ENCODE assay signal across 17 mouse cellular contexts in genomic region chr15:27308639-27309038, GRCm38 (mm10).
"Had no signal": no experiment of that assay in that cellular context is flagged by ENCODE, and none has a peak within 500 bp of the region (broad histone marks: within the 10 kb centered on the region; RNA-seq: fewer than 3 reads in every experiment).

No protein-coding gene starts in this region.

- H3K27ac ChIP-seq: kidney, postnatal 0 days; layer of hippocampus, adult 2 months; limb, embryonic 15.5 days; liver, embryonic 14.5 days; macrophage; midbrain, embryonic 12.5 days had no signal

- H3K9ac ChIP-seq: limb, embryonic 15.5 days; liver, embryonic 14.5 days; liver, postnatal 0 days; lung, embryonic 14.5 days; midbrain, embryonic 12.5 days had no signal

- H3K27me3 ChIP-seq: limb, embryonic 15.5 days; midbrain, embryonic 12.5 days had no signal

- H3K36me3 ChIP-seq: limb, embryonic 15.5 days; midbrain, embryonic 12.5 days had no signal

- H3K4me1 ChIP-seq: limb, embryonic 15.5 days; midbrain, embryonic 12.5 days had no signal

- ATAC-seq: liver, postnatal 0 days; lung, postnatal 0 days; midbrain, embryonic 16.5 days had no signal

- H3K4me3 ChIP-seq: layer of hippocampus, adult 2 months; limb, embryonic 15.5 days; midbrain, embryonic 12.5 days had no signal

- H3K9me3 ChIP-seq: limb, embryonic 15.5 days; midbrain, embryonic 12.5 days had no signal

- H3K4me2 ChIP-seq: limb, embryonic 15.5 days; liver, embryonic 11.5 days; lung, embryonic 14.5 days; midbrain, embryonic 12.5 days had no signal

- DNase-seq: kidney, adult 2 months; kidney, postnatal 25 days; layer of hippocampus, adult 9-11 months; liver, postnatal 0 days; lung, embryonic 14.5 days; thymus, adult 2 months; thymus, postnatal 14 days; thymus, postnatal 4 days had no signal
